Mouse (Mus musculus): ENCODE data around the gene Rpl19. TPM values are rescaled to one million over a fixed set of nuclear protein-coding genes. Genes with fewer than 3 reads are reported as not detected.
A peak's percentile ranks its signal among the peaks of the same experiment; 100 is the strongest.

Rpl19 gene
- total and polyA plus RNA-seq, 2 experiments from 2014 or later: 462 to 673 TPM

GRCm38 (mm10) chr11:98049672-98050519 lies 23.4 kb downstream of the Rpl19 start:
- Histone ChIP-seq H3K4me2 (ENCODE audit: low read depth, low read length) (no peak overlapping the region), H3K9me3 (ENCODE audit: low read length) (no peaks in the 10 kb centered on the region), H3K9ac (replicated peaks; ENCODE audit: low read length) (no peak overlapping the region), H3K36me3 (ENCODE audit: insufficient read depth, low read length) (no peaks in the 10 kb centered on the region), H3K4me3 (ENCODE audit: low read length) (no peak overlapping the region), H3K27me3 (ENCODE audit: insufficient read depth, low read length) (peaks cover 12% of the 10 kb centered on the region; the same call in 1 of the 2 replicates), H3K27ac (no peak overlapping the region), H3K4me1 (ENCODE audit: insufficient read depth, low read length) (peaks cover 6% of the 10 kb centered on the region; the same call in 1 of the 2 replicates)
- DNase-seq (ENCODE audit: low spot score) (no peak), ATAC-seq (no peak)
- 77% methylated on average over 14 of the region's 14 CpGs for WGBS
- no peak for TF ChIP-seq CTCF (IDR thresholded peaks at IDR 0.05; ENCODE audit: low read depth)

GRCm38 (mm10) chr11:98050520-98050815 lies 24.0 kb downstream of the Rpl19 start:
- no peak for TF ChIP-seq CTCF (IDR thresholded peaks at IDR 0.05; ENCODE audit: low read depth)
- no peak overlapping the region for H3K4me2 ChIP-seq (ENCODE audit: low read depth, low read length)
- no peak for ATAC-seq
- H3K9ac ChIP-seq (replicated peaks; ENCODE audit: low read length): no peak overlapping the region
- H3K4me1 ChIP-seq (ENCODE audit: insufficient read depth, low read length): peaks cover 6% of the 10 kb centered on the region; the same call in 1 of the 2 replicates
- no peaks in the 10 kb centered on the region for H3K9me3 ChIP-seq (ENCODE audit: low read length)
- no peak for DNase-seq (ENCODE audit: low spot score)
- 17% methylated on average over 2 of the region's 2 CpGs for WGBS
- no peak overlapping the region for H3K4me3 ChIP-seq (ENCODE audit: low read length)
- H3K27ac ChIP-seq: no peak overlapping the region
- peaks cover 12% of the 10 kb centered on the region; the same call in 1 of the 2 replicates for H3K27me3 ChIP-seq (ENCODE audit: insufficient read depth, low read length)
- H3K36me3 ChIP-seq (ENCODE audit: insufficient read depth, low read length): no peaks in the 10 kb centered on the region

- H3K27ac ChIP-seq: no peak overlapping the region
- H3K4me2 ChIP-seq (ENCODE audit: low read depth, low read length): no peak overlapping the region
- DNase-seq (ENCODE audit: low spot score) (no peak), ATAC-seq (no peak)
- H3K9me3 ChIP-seq (ENCODE audit: low read length): no peaks in the 10 kb centered on the region
- no peak overlapping the region for H3K4me3 ChIP-seq (ENCODE audit: low read length)
- TF ChIP-seq CTCF (IDR thresholded peaks at IDR 0.05; ENCODE audit: low read depth): no peak
- no peak overlapping the region for H3K9ac ChIP-seq (replicated peaks; ENCODE audit: low read length)
- H3K27me3 ChIP-seq (ENCODE audit: insufficient read depth, low read length): peaks cover 12% of the 10 kb centered on the region; the same call in 1 of the 2 replicates
- 17% methylated on average over 1 of the region's 2 CpGs for WGBS
- H3K4me1 ChIP-seq (ENCODE audit: insufficient read depth, low read length): peaks cover 6% of the 10 kb centered on the region; the same call in 1 of the 2 replicates
- no peaks in the 10 kb centered on the region for H3K36me3 ChIP-seq (ENCODE audit: insufficient read depth, low read length)
These were observed 24.4 kb downstream of the Rpl19 start for GRCm38 (mm10) chr11:98050940-98051339.

GRCm38 (mm10) chr11:98051611-98052128 lies 25.2 kb downstream of the Rpl19 start:
- peaks cover 12% of the 10 kb centered on the region; the same call in 1 of the 2 replicates for H3K27me3 ChIP-seq (ENCODE audit: insufficient read depth, low read length)
- no peaks in the 10 kb centered on the region for H3K9me3 ChIP-seq (ENCODE audit: low read length)
- peak overlapping the region; percentile 42 for H3K4me3 ChIP-seq (ENCODE audit: low read length)
- H3K9ac ChIP-seq (replicated peaks; ENCODE audit: low read length): peak overlapping the region; percentile 49
- no peak overlapping the region for H3K27ac ChIP-seq
- no peak for ATAC-seq
- H3K4me2 ChIP-seq (ENCODE audit: low read depth, low read length): peak overlapping the region; percentile 68
- no peak for DNase-seq (ENCODE audit: low spot score)
- H3K4me1 ChIP-seq (ENCODE audit: insufficient read depth, low read length): peaks cover 6% of the 10 kb centered on the region; the same call in 1 of the 2 replicates
- no peak for TF ChIP-seq CTCF (IDR thresholded peaks at IDR 0.05; ENCODE audit: low read depth)
- 7% methylated on average over 12 of the region's 12 CpGs for WGBS
- H3K36me3 ChIP-seq (ENCODE audit: insufficient read depth, low read length): no peaks in the 10 kb centered on the region

GRCm38 (mm10) chr11:98052129-98052988 lies 25.8 kb downstream of the Rpl19 start:
- Histone ChIP-seq H3K4me3 (ENCODE audit: low read length) (peak overlapping the region; percentile 42), H3K9ac (replicated peaks; ENCODE audit: low read length) (peak overlapping the region; percentile 49), H3K9me3 (ENCODE audit: low read length) (no peaks in the 10 kb centered on the region), H3K27me3 (ENCODE audit: insufficient read depth, low read length) (peaks cover 12% of the 10 kb centered on the region; the same call in 1 of the 2 replicates), H3K4me1 (ENCODE audit: insufficient read depth, low read length) (peaks cover 6% of the 10 kb centered on the region; the same call in 1 of the 2 replicates), H3K27ac (no peak overlapping the region; the same call in 1 of the 2 replicates), H3K36me3 (ENCODE audit: insufficient read depth, low read length) (no peaks in the 10 kb centered on the region), H3K4me2 (ENCODE audit: low read depth, low read length) (peak overlapping the region; percentile 68)
- no peak for TF ChIP-seq CTCF (IDR thresholded peaks at IDR 0.05; ENCODE audit: low read depth)
- DNase-seq (ENCODE audit: low spot score) (peak; percentile 44), ATAC-seq (peak; percentile 24; the same call in 1 of the 2 replicates)
- under 1% methylated on average over 83 of the region's 83 CpGs for whole genome bisulfite sequencing

All from hindbrain, postnatal 0 days (tissue).